Mouse (Mus musculus) MEL (cell line): ENCODE measurements around the gene Spam1. TPM values are rescaled to one million over a fixed set of nuclear protein-coding genes. Genes with fewer than 3 reads are reported as not detected.

ENCODE experiments used
- DNase-seq: peaks from one replicate; pipeline ENCODE4 v3.0.0; 2011; ENCODE audit warnings: low read depth, low spot score
- H3K27ac ChIP-seq: 2 replicates; pipeline ENCODE4 v1.5.1; 2012; ENCODE audit warnings: low read depth, mild to moderate bottlenecking, control low read depth, low read length, moderate library complexity; ENCODE audit not compliant: control insufficient read depth
- H3K27me3 ChIP-seq, 2 experiments: fragments of 150-350 bp in 1 of 2; sonication (generic) in 1 of 2; 2 replicates each; pipeline ENCODE4 v1.6.1; 2012; ENCODE audit warnings: low read length in 2 of 2, mild to moderate bottlenecking in 2 of 2, improper control_type of control experiment in 1 of 2, moderate library complexity in 1 of 2; ENCODE audit not compliant: insufficient read depth in 2 of 2, control insufficient read depth in 1 of 2
- H3K36me3 ChIP-seq, 2 experiments: 2 replicates each; pipeline ENCODE4 v1.6.1; 2012 to 2014; ENCODE audit warnings: low read length in 2 of 2, improper control_type of control experiment in 1 of 2, inconsistent platforms in 1 of 2, mild to moderate bottlenecking in 1 of 2; ENCODE audit not compliant: insufficient read depth in 2 of 2, control insufficient read depth in 1 of 2
- H3K4me1 ChIP-seq, 2 experiments: fragments of 150-350 bp in 1 of 2; sonication (generic) in 1 of 2; 2 replicates each; pipeline ENCODE4 v1.6.1; 2012; ENCODE audit warnings: low read length in 2 of 2, improper control_type of control experiment in 1 of 2, mild to moderate bottlenecking in 1 of 2; ENCODE audit not compliant: insufficient read depth in 2 of 2, control insufficient read depth in 1 of 2
- H3K4me3 ChIP-seq, 2 experiments: fragments of 150-350 bp in 1 of 2; sonication (generic) in 1 of 2; 2 replicates each; pipeline ENCODE4 v1.5.1; 2012; ENCODE audit warnings: low read depth in 2 of 2, low read length in 2 of 2, mild to moderate bottlenecking in 2 of 2, moderate library complexity in 2 of 2, control low read depth in 1 of 2, improper control_type of control experiment in 1 of 2; ENCODE audit not compliant: control insufficient read depth in 1 of 2, insufficient read depth in 1 of 2
- H3K79me2 ChIP-seq: 2 replicates; pipeline ENCODE4 v1.6.1; 2012; ENCODE audit warnings: mild to moderate bottlenecking, low read length, moderate library complexity; ENCODE audit not compliant: control insufficient read depth, poor library complexity, insufficient read depth
- H3K9ac ChIP-seq: 2 replicates; pipeline ENCODE4 v1.6.1; 2012; ENCODE audit warnings: low read depth, mild to moderate bottlenecking, control low read depth, low read length, moderate library complexity; ENCODE audit not compliant: control insufficient read depth, poor library complexity, severe bottlenecking
- H3K9me3 ChIP-seq: fragments of 150-350 bp; sonication (generic); replicated peaks from 2 replicates; pipeline ENCODE4 v1.6.1; 2012; ENCODE audit warnings: mild to moderate bottlenecking, low read length, improper control_type of control experiment, moderate library complexity; ENCODE audit not compliant: insufficient read depth
- BHLHE40 ChIP-seq: IDR thresholded peaks from 2 replicates; pipeline ENCODE4 v1.6.1; 2012; ENCODE audit warnings: low read depth, mild to moderate bottlenecking, inconsistent platforms, low read length, improper control_type of control experiment, borderline replicate concordance
- CHD1 ChIP-seq: IDR thresholded peaks from 2 replicates; pipeline ENCODE4 v1.6.1; 2012; ENCODE audit warnings: low read depth, mild to moderate bottlenecking, inconsistent platforms, low read length, improper control_type of control experiment
- CHD2 ChIP-seq: IDR thresholded peaks from 2 replicates; pipeline ENCODE4 v1.6.1; 2011; ENCODE audit warnings: low read length, improper control_type of control experiment
- CTCF ChIP-seq, 3 experiments: IDR thresholded peaks in 2 of 3; conservative IDR thresholded peaks in 1 of 3; 2 replicates each; pipeline ENCODE4 v1.5.1; 2011 to 2012; ENCODE audit warnings: low read length in 3 of 3, low read depth in 2 of 3, mild to moderate bottlenecking in 2 of 3, improper control_type of control experiment in 1 of 3, inconsistent platforms in 1 of 3, mixed read lengths in 1 of 3, moderate library complexity in 1 of 3; ENCODE audit not compliant: control insufficient read depth in 1 of 3, insufficient read depth in 1 of 3, poor library complexity in 1 of 3, severe bottlenecking in 1 of 3
- E2F4 ChIP-seq: IDR thresholded peaks from 2 replicates; pipeline ENCODE4 v1.6.1; 2011; ENCODE audit warnings: low read depth, low read length, improper control_type of control experiment, borderline replicate concordance
- EP300 ChIP-seq, 2 experiments: IDR thresholded peaks; 2 replicates each; pipeline ENCODE4 v1.6.1; 2011; ENCODE audit warnings: improper control_type of control experiment in 2 of 2, low read length in 2 of 2, low read depth in 1 of 2, mild to moderate bottlenecking in 1 of 2
- GATA1 ChIP-seq: IDR thresholded peaks from 2 replicates; pipeline ENCODE4 v1.6.1; 2011; ENCODE audit warnings: low read depth, low read length, improper control_type of control experiment
- HCFC1 ChIP-seq: IDR thresholded peaks from 2 replicates; pipeline ENCODE4 v1.6.1; 2012; ENCODE audit warnings: low read depth, mild to moderate bottlenecking, inconsistent platforms, low read length, improper control_type of control experiment, moderate library complexity
- JUND ChIP-seq: IDR thresholded peaks from 2 replicates; pipeline ENCODE4 v1.6.1; 2011; ENCODE audit warnings: low read depth, mild to moderate bottlenecking, improper control_type of control experiment, low read length
- MAX ChIP-seq: IDR thresholded peaks from 2 replicates; pipeline ENCODE4 v1.6.1; 2011; ENCODE audit warnings: low read length, improper control_type of control experiment
- MEF2A ChIP-seq: IDR thresholded peaks from 2 replicates; pipeline ENCODE4 v1.6.1; 2014; ENCODE audit warnings: low read depth, mild to moderate bottlenecking, inconsistent platforms, low read length, improper control_type of control experiment; ENCODE audit not compliant: poor library complexity, insufficient replicate concordance, severe bottlenecking; ENCODE audit errors: extremely low read depth
- MXI1 ChIP-seq: IDR thresholded peaks from 2 replicates; pipeline ENCODE4 v1.6.1; 2011; ENCODE audit warnings: mild to moderate bottlenecking, low read depth, low read length, improper control_type of control experiment
- MYC ChIP-seq: IDR thresholded peaks from 2 replicates; pipeline ENCODE4 v1.6.1; 2011; ENCODE audit warnings: low read depth, mild to moderate bottlenecking, low read length, improper control_type of control experiment, moderate library complexity
- NELFE ChIP-seq: IDR thresholded peaks from 2 replicates; pipeline ENCODE4 v1.6.1; 2011; ENCODE audit warnings: low read depth, low read length, improper control_type of control experiment
- NRF1 ChIP-seq: IDR thresholded peaks from 2 replicates; pipeline ENCODE4 v1.6.1; 2014; ENCODE audit warnings: low read depth, mild to moderate bottlenecking, inconsistent platforms, low read length, improper control_type of control experiment, moderate library complexity; ENCODE audit not compliant: poor library complexity, insufficient read depth, severe bottlenecking
- POLR2A ChIP-seq, 2 experiments: IDR thresholded peaks; 2 replicates each; pipeline ENCODE4 v1.6.1; 2011 to 2012; ENCODE audit warnings: low read length in 2 of 2, mild to moderate bottlenecking in 2 of 2, control low read depth in 1 of 2, improper control_type of control experiment in 1 of 2, low read depth in 1 of 2, moderate library complexity in 1 of 2; ENCODE audit not compliant: control insufficient read depth in 1 of 2, insufficient read depth in 1 of 2, poor library complexity in 1 of 2
- POLR2AphosphoS2 ChIP-seq: IDR thresholded peaks from 2 replicates; pipeline ENCODE4 v1.6.1; 2011; ENCODE audit warnings: low read length, improper control_type of control experiment
- RAD21 ChIP-seq: IDR thresholded peaks from 2 replicates; pipeline ENCODE4 v1.6.1; 2011; ENCODE audit warnings: mild to moderate bottlenecking, low read depth, low read length, improper control_type of control experiment
- RCOR1 ChIP-seq: IDR thresholded peaks from 2 replicates; pipeline ENCODE4 v1.6.1; 2012; ENCODE audit warnings: low read depth, mild to moderate bottlenecking, inconsistent platforms, low read length, improper control_type of control experiment
- SMC3 ChIP-seq: IDR thresholded peaks from 2 replicates; pipeline ENCODE4 v1.6.1; 2011; ENCODE audit warnings: low read depth, low read length, improper control_type of control experiment
- TBP ChIP-seq: IDR thresholded peaks from 2 replicates; pipeline ENCODE4 v1.8.0; 2011; ENCODE audit warnings: low read depth, low read length, improper control_type of control experiment
- UBTF ChIP-seq: IDR thresholded peaks from 2 replicates; pipeline ENCODE4 v1.6.1; 2012; ENCODE audit warnings: low read depth, mild to moderate bottlenecking, inconsistent platforms, low read length, improper control_type of control experiment, moderate library complexity, borderline replicate concordance; ENCODE audit not compliant: insufficient read depth
- USF2 ChIP-seq, 2 experiments: IDR thresholded peaks; 2 replicates each; pipeline ENCODE4 v1.6.1; 2011 to 2012; ENCODE audit warnings: improper control_type of control experiment in 2 of 2, low read length in 2 of 2, borderline replicate concordance in 1 of 2, inconsistent platforms in 1 of 2, low read depth in 1 of 2, mild to moderate bottlenecking in 1 of 2; ENCODE audit not compliant: insufficient read depth in 1 of 2
- ZKSCAN1 ChIP-seq: IDR thresholded peaks from 2 replicates; pipeline ENCODE4 v1.6.1; 2012; ENCODE audit warnings: low read depth, mild to moderate bottlenecking, inconsistent platforms, low read length, improper control_type of control experiment, moderate library complexity
- ZMIZ1 ChIP-seq: IDR thresholded peaks from 2 replicates; pipeline ENCODE4 v1.6.1; 2012; ENCODE audit warnings: low read depth, mild to moderate bottlenecking, inconsistent platforms, low read length, improper control_type of control experiment, moderate library complexity
- ZNF384 ChIP-seq: IDR thresholded peaks from 2 replicates; pipeline ENCODE4 v1.6.1; 2012; ENCODE audit warnings: low read depth, mild to moderate bottlenecking, inconsistent platforms, low read length, improper control_type of control experiment
- polyA plus RNA-seq, 2 experiments: library from polyadenylated mRNA; stranded (reverse) in 1 of 2; unstranded in 1 of 2; fragments of >175 nt in 1 of 2; fragments of >200 nt in 1 of 2; gene quantifications; 2 replicates each; pipeline versions ENCODE4 v1.2.1 to v1.2.4; 2012; ENCODE audit warnings: low replicate concordance in 2 of 2, low read depth in 1 of 2; ENCODE audit not compliant: insufficient read length in 2 of 2, insufficient read depth in 1 of 2, missing spikeins in 1 of 2
- total RNA-seq: library from RNA; depleted of rRNA; stranded (reverse); fragments of 300-350 nt; gene quantifications from 2 replicates; pipeline ENCODE4 v1.2.3, GENCODE M21; 2012; rRNA removed

Spam1 gene
- total RNA-seq (not detected in 2 replicates), polyA plus RNA-seq (not detected)

DNA sequence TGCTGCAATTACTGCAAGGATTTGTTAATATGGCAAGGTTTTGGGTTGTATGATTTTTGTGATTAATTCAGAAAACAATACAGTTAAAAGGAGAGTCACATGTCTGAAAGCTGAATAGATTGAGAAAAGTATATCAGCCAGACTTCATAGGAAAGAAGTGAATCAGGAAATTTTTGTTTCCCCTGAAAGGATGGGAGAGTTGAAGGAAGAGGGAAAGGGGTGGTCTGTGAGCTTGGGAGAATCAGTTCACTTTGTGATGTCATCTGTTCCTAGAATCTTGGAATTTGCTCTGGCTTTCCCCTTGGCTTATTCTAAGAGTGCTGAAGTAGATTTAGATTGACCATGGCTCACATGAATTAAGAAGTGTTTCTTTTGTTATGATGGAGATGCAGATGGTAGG lies at the start of gene Spam1:
Gene Spam1 (plus strand): TSS at position 301 of the 400 bp plus-strand sequence.
- H3K27ac ChIP-seq, result no peak within 1 kb of the TSS
- no peaks in the 10 kb centered on the region for H3K27me3 ChIP-seq
- no peak within 1 kb of the TSS for H3K9ac ChIP-seq
- no peaks in the 10 kb centered on the region for H3K4me1 ChIP-seq
- DNase-seq, result no peak
- no peaks in the 10 kb centered on the region for H3K79me2 ChIP-seq
- H3K36me3 ChIP-seq, result no peaks in the 10 kb centered on the region
- H3K4me3 ChIP-seq, result no peak within 1 kb of the TSS
- no peaks in the 10 kb centered on the region for H3K9me3 ChIP-seq
- TF ChIP-seq E2F4 (no peak), POLR2AphosphoS2 (no peak), MAX (no peak), NRF1 (no peak), CTCF (IDR thresholded peaks at IDR 0.05 in 2 of 3, conservative IDR thresholded peaks at IDR 0.05 in 1 of 3; ENCODE audit: control insufficient read depth in 1 of 3, insufficient read depth in 1 of 3, low read depth in 2 of 3, low read length in 3 of 3, poor library complexity in 1 of 3, severe bottlenecking in 1 of 3) (no peak), NELFE (no peak), ZMIZ1 (no peak), POLR2A (IDR thresholded peaks at IDR 0.05; ENCODE audit: control insufficient read depth in 1 of 2, insufficient read depth in 1 of 2, low read depth in 1 of 2, low read length in 2 of 2, poor library complexity in 1 of 2) (no peak), MYC (no peak), BHLHE40 (no peak), RCOR1 (no peak), GATA1 (no peak), MXI1 (no peak), ZKSCAN1 (no peak), EP300 (IDR thresholded peaks at IDR 0.05; ENCODE audit: low read depth in 1 of 2, low read length in 2 of 2) (no peak), ZNF384 (no peak), TBP (no peak)

DNA sequence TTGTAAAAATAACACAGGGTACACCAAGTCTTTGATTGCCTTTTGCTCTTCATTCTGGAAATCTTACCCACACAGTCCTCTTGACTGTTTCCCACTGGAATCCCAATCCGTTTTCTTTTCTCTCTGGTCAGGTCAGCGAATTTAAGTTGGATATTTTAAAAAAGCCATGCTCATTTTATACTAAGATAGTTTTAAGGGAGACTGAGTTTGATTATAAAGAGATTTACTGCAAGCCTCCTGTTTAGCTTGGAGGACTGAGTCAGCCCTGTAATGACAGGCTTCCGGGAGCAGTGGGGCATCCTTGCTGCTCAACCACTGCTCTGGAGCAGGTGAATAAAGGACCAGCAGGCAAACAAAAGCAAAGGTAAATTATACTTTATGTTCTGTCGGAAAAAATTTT lies 43.0 kb upstream of the Spam1 start, which contains the start of gene Hyal4:
Gene Hyal4 (plus strand): TSS at position 301 of the 400 bp plus-strand sequence.
- Histone ChIP-seq H3K9me3 (no peaks in the 10 kb centered on the region), H3K36me3 (no peaks in the 10 kb centered on the region)
- no peak for TF ChIP-seq SMC3
- TF ChIP-seq POLR2AphosphoS2, result no peak
- TF ChIP-seq MEF2A, result no peak
- TF ChIP-seq MAX, result no peak
- TF ChIP-seq CHD2, result no peak
- TF ChIP-seq USF2 (IDR thresholded peaks at IDR 0.05; ENCODE audit: borderline replicate concordance in 1 of 2, insufficient read depth in 1 of 2, low read depth in 1 of 2, low read length in 2 of 2), result no peak
- TF ChIP-seq MXI1, result no peak
- no peak for TF ChIP-seq JUND
- no peak for TF ChIP-seq UBTF
- no peak for TF ChIP-seq BHLHE40
- TF ChIP-seq CHD1, result no peak
- TF ChIP-seq RAD21, result no peak
- no peak for TF ChIP-seq ZMIZ1
- TF ChIP-seq NRF1, result no peak
- TF ChIP-seq ZKSCAN1, result no peak
- no peak for TF ChIP-seq HCFC1
- no peak for TF ChIP-seq ZNF384

More for the DNA sequence above, 43.0 kb upstream of the Spam1 start, which contains the start of gene Hyal4:
- Histone ChIP-seq H3K4me3 (no peak within 1 kb of the TSS), H3K27ac (no peak within 1 kb of the TSS), H3K27me3 (no peaks in the 10 kb centered on the region; a peak in 2 of 4 replicates), H3K4me1 (no peaks in the 10 kb centered on the region), H3K79me2 (no peaks in the 10 kb centered on the region), H3K9ac (no peak within 1 kb of the TSS)
- no peak for DNase-seq
